Mouse (Mus musculus) layer of hippocampus, adult 11-12 months (tissue): ENCODE results near the gene E2f4.

Experiments
- DNase-seq: peaks from one replicate; pipeline ENCODE4 v3.0.0; 2022; ENCODE audit warnings: low spot score

Gene E2f4

GRCm38 (mm10) chr8:105317941-105318340 lies 20.5 kb downstream of the E2f4 start:
- no peak for DNase-seq

GRCm38 (mm10) chr8:105318662-105319190 lies 21.3 kb downstream of the E2f4 start:
- DNase-seq, result no peak

- no peak for DNase-seq
These were observed 25.7 kb downstream of the E2f4 start for GRCm38 (mm10) chr8:105323183-105323582.

- no peak for DNase-seq
These were observed 28.2 kb downstream of the E2f4 start for GRCm38 (mm10) chr8:105325641-105326093.

- DNase-seq, result peak; percentile 97
These were observed 28.7 kb downstream of the E2f4 start, which contains the start of the genes Lrrc29 and Tmem208 for GRCm38 (mm10) chr8:105326141-105326672. Gene Lrrc29 (minus strand): TSS chr8:105326278. Gene Tmem208 (plus strand): TSS chr8:105326354.

- DNase-seq, result no peak
These were observed 29.5 kb downstream of the E2f4 start for GRCm38 (mm10) chr8:105326968-105327367.

GRCm38 (mm10) chr8:105330325-105330724 lies 32.9 kb downstream of the E2f4 start:
- no peak for DNase-seq

- no peak for DNase-seq
These were observed 34.0 kb downstream of the E2f4 start for GRCm38 (mm10) chr8:105331469-105331868.

- DNase-seq, result no peak
These were observed 34.5 kb downstream of the E2f4 start for GRCm38 (mm10) chr8:105331931-105332330.

GRCm38 (mm10) chr8:105332523-105332922 lies 35.1 kb downstream of the E2f4 start:
- DNase-seq, result no peak

GRCm38 (mm10) chr8:105336373-105337130 lies 39.1 kb downstream of the E2f4 start:
- DNase-seq, result no peak

GRCm38 (mm10) chr8:105338992-105339391 lies 41.5 kb downstream of the E2f4 start:
- DNase-seq, result no peak

GRCm38 (mm10) chr8:105339886-105340635 lies 42.6 kb downstream of the E2f4 start:
- DNase-seq, result no peak

GRCm38 (mm10) chr8:105341399-105341798 lies 43.9 kb downstream of the E2f4 start:
- DNase-seq, result no peak

GRCm38 (mm10) chr8:105342768-105343167 lies 45.3 kb downstream of the E2f4 start:
- no peak for DNase-seq

GRCm38 (mm10) chr8:105343791-105344574 lies 46.5 kb downstream of the E2f4 start:
- no peak for DNase-seq

GRCm38 (mm10) chr8:105345061-105345975 lies 47.9 kb downstream of the E2f4 start:
- DNase-seq, result no peak

- DNase-seq, result no peak
These were observed 49.4 kb downstream of the E2f4 start for GRCm38 (mm10) chr8:105346611-105347427.

GRCm38 (mm10) chr8:105347428-105348221 lies 50.2 kb downstream of the E2f4 start, which contains the start of gene Fhod1:
Gene Fhod1 (minus strand): TSS chr8:105347953.
- peak; percentile 87 for DNase-seq
